10 mouse cellular contexts compared by ENCODE assay signal in the genomic region with DNA sequence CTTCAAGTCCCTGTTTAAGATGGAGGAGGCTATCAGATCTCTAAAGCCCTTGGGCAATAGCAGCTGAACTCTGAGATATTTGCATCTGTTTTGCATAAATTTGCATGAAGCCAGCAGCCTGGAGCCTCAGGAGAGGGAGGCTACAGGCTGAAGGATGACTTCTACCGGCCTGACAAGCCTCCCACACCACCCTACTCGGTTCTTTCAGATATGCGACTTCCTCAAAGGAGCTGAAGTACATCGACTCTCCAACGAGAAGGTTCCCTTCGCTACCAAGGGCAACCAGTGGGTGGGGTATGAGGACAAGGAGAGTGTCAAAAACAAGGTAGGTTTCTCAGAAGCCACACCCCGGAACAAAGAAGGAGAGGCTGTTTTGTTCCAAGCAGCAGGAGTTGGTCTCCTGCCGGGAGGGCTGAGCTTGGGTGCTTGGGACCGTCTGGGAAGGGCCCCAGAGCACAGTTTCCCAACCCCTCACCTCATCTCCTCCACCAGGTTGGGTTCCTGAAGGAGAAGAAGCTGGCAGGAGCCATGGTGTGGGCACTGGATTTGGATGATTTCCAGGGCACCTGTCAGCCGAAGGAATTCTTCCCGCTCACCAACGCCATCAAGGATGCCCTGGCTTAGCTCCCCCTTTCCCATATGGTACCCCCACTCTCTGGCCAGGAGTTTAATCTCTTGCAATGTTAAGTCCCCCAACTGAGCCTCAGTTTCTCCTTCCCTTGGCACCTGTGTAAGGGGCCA. TPM values are rescaled to one million over a fixed set of nuclear protein-coding genes. Genes with fewer than 3 reads are reported as not detected.
DNase-seq lines count a peak whose midpoint lies in the region; ATAC-seq and TF ChIP-seq lines count a peak whose summit lies in the region.
"Had no signal": no experiment of that assay in that cellular context is flagged by ENCODE, and none has a peak within 500 bp of the region (broad histone marks: within the 10 kb centered on the region; RNA-seq: fewer than 3 reads in every experiment).

No protein-coding gene starts in this region.

- H3K27me3 ChIP-seq in intestine, embryonic 16.5 days (replicated peaks; ENCODE audit: control insufficient read depth, insufficient read depth, low read length), result no peaks in the 10 kb centered on the region
- no peaks in the 10 kb centered on the region for H3K27me3 ChIP-seq in small intestine, adult 2 months (ENCODE audit: control insufficient read depth, insufficient read depth, low read length)

- H3K4me3 ChIP-seq in intestine, embryonic 16.5 days (ENCODE audit: low read length), result no peak overlapping the region
- peak overlapping the region; percentile 15; the same call in 1 of the 2 replicates for H3K4me3 ChIP-seq in small intestine, adult 2 months (ENCODE audit: low read depth, low read length)
- H3K4me3 ChIP-seq: erythroblast, embryonic 14.5 days; lung, embryonic 15.5 days had no signal

- no peak overlapping the region for H3K4me2 ChIP-seq in intestine, embryonic 16.5 days (ENCODE audit: low read depth, low read length)
- H3K4me2 ChIP-seq: lung, embryonic 15.5 days had no signal

- H3K9ac ChIP-seq in intestine, embryonic 16.5 days (ENCODE audit: low read depth, low read length), result no peak overlapping the region
- H3K9ac ChIP-seq: lung, embryonic 15.5 days had no signal

- no peaks in the 10 kb centered on the region for H3K36me3 ChIP-seq in intestine, embryonic 16.5 days (ENCODE audit: control insufficient read depth, insufficient read depth, low read length)
- no peaks in the 10 kb centered on the region for H3K36me3 ChIP-seq in small intestine, adult 2 months (ENCODE audit: control insufficient read depth, insufficient read depth, low read length)
- H3K36me3 ChIP-seq: lung, embryonic 15.5 days had no signal

- H3K4me1 ChIP-seq in intestine, embryonic 16.5 days (ENCODE audit: control insufficient read depth, insufficient read depth, low read length), result peaks cover 3% of the 10 kb centered on the region
- H3K4me1 ChIP-seq in small intestine, adult 2 months (ENCODE audit: control insufficient read depth, insufficient read depth, insufficient read length, low read length), result peaks cover 4% of the 10 kb centered on the region; the same call in 1 of the 2 replicates

- ATAC-seq in intestine, embryonic 16.5 days, result peak; percentile 58; the same call in 1 of the 2 replicates

- H3K9me3 ChIP-seq in intestine, embryonic 16.5 days (ENCODE audit: control insufficient read depth, low read length), result no peaks in the 10 kb centered on the region
- H3K9me3 ChIP-seq: lung, embryonic 15.5 days had no signal

- 26% methylated on average over 12 of the region's 12 CpGs for WGBS in intestine, embryonic 16.5 days
- WGBS in small intestine, adult 2 months, result 15% methylated on average over 12 of the region's 12 CpGs

- no peak for TF ChIP-seq POLR2A in small intestine, adult 2 months (IDR thresholded peaks at IDR 0.05; ENCODE audit: low read depth, low read length)

- no peak overlapping the region for H3K27ac ChIP-seq in intestine, embryonic 16.5 days (ENCODE audit: low read length)
- H3K27ac ChIP-seq in small intestine, adult 2 months (ENCODE audit: insufficient read depth, low read depth, low read length), result no peak overlapping the region
- H3K27ac ChIP-seq: lung, embryonic 15.5 days had no signal

- peak; percentile 22; the same call in 1 of the 2 replicates for TF ChIP-seq CTCF in small intestine, adult 2 months (IDR thresholded peaks at IDR 0.05; ENCODE audit: extremely low read depth, insufficient read length, insufficient replicate concordance, low read depth, low read length)

- peak; percentile 40 to 45 for DNase-seq in cerebellum, adult 18-20 months
- DNase-seq in cerebellum, adult 11 months, result no peak
- peak; percentile 11 to 29 for DNase-seq in spleen, postnatal 36 days (ENCODE audit: low spot score in 2 of 2)
- DNase-seq in spleen, adult 12 weeks (ENCODE audit: low spot score), result no peak
- DNase-seq in yolk sac, embryonic 10.5 days (ENCODE audit: low spot score), result no peak
- DNase-seq in urinary bladder, adult 2 months (ENCODE audit: low spot score), result no peak

RNA-seq across cellular contexts. Expression of a gene that starts 4.1 kb away (rescaled TPM):
- 0.17 and 0.24 TPM in 2 replicates for polyA plus RNA-seq in intestine, embryonic 16.5 days (2015; fragmentation: Nextera tagmentation; extraction: Ambion mirVana)
- polyA plus RNA-seq in small intestine, adult 2 months (2012; rRNA removed), result 0.05 and 0.08 TPM in 2 replicates
- 0.09 TPM in 1 of 2 replicates, not detected in the other for polyA plus RNA-seq in urinary bladder, adult 2 months (2012; rRNA removed)
- polyA plus RNA-seq: erythroblast, embryonic 14.5 days had no signal

RNA-seq across cellular contexts. Expression of a gene that starts 7.2 kb away (rescaled TPM):
- polyA plus RNA-seq in intestine, embryonic 16.5 days (2015; fragmentation: Nextera tagmentation; extraction: Ambion mirVana), result 0.43 and 0.57 TPM in 2 replicates
- polyA plus RNA-seq in small intestine, adult 2 months (2012; rRNA removed), result 0.46 and 0.88 TPM in 2 replicates
- polyA plus RNA-seq in urinary bladder, adult 2 months (2012; rRNA removed), result 0.10 and 0.44 TPM in 2 replicates
- polyA plus RNA-seq: erythroblast, embryonic 14.5 days had no signal

RNA-seq across cellular contexts. Expression of a gene that starts 46.1 kb away (rescaled TPM):
- 6.8 and 8.2 TPM in 2 replicates for polyA plus RNA-seq in intestine, embryonic 16.5 days (2015; fragmentation: Nextera tagmentation; extraction: Ambion mirVana)
- polyA plus RNA-seq in small intestine, adult 2 months (2012; rRNA removed), result 1.2 and 3.5 TPM in 2 replicates
- polyA plus RNA-seq in urinary bladder, adult 2 months (2012; rRNA removed), result 6.2 and 7.2 TPM in 2 replicates
- polyA plus RNA-seq: erythroblast, embryonic 14.5 days had no signal

Comparison
In these comparisons a context has a peak if more than half of its experiments do, and no peak if none do; other contexts are left out.
1. DNase-seq: peak in cerebellum, adult 18-20 months (2 of 2) and spleen, postnatal 36 days (2 of 2); none in cerebellum, adult 11 months (single experiment), spleen, adult 12 weeks (single experiment), yolk sac, embryonic 10.5 days (single experiment) and urinary bladder, adult 2 months (single experiment).